14 mouse cellular contexts compared by ENCODE assay signal in the genomic region with DNA sequence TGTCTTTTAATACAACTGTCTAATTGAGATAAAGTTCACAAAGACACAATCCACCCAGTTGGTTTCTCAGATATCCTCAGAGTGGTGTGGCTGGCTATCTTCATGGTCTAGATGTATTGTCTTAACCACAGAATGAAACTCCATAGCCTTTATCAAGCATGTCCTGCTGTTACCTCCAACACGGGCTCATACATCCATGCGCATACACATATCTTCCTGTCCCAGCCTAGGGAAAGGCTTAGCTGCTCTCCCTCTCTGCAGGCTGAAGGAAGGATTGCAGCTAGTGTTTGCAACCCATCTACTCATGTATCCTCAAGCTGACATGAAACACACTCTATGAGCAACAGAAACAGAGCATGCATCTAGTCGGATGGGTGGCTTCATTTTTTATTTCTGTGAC.
DNase-seq lines count a peak whose midpoint lies in the region; ATAC-seq and TF ChIP-seq lines count a peak whose summit lies in the region.
"Had no signal": no experiment of that assay in that cellular context is flagged by ENCODE, and none has a peak within 500 bp of the region (broad histone marks: within the 10 kb centered on the region; RNA-seq: fewer than 3 reads in every experiment).

No protein-coding gene starts in this region.

- intact Hi-C loops in heart, adult 2 months (cut with DNase I): loop anchor here (10.0 kb wide), 1 partner anchor 222 kb away; no protein-coding TSS in a partner anchor
- intact Hi-C loops in heart, postnatal 36 days (cut with DNase I): no loop called here

- peak overlapping the region; percentile 59 for H3K27ac ChIP-seq in heart, adult 2 months
- H3K27ac ChIP-seq in kidney, adult 2 months (ENCODE audit: insufficient read depth, low read depth, low read length): no peak overlapping the region
- peak overlapping the region; percentile 51 for H3K27ac ChIP-seq in brown adipose tissue, adult 24 weeks (replicated peaks; ENCODE audit: low read depth, low read length)
- peak overlapping the region; percentile 70 for H3K27ac ChIP-seq in limb, embryonic 14.5 days (replicated peaks; ENCODE audit: low read depth, low read length)
- H3K27ac ChIP-seq: forebrain, embryonic 10.5 days; midbrain, embryonic 12.5 days had no signal

- TF ChIP-seq POLR2A in heart, adult 2 months (IDR thresholded peaks at IDR 0.05; ENCODE audit: insufficient read depth, low read depth, low read length): no peak
- no peak for TF ChIP-seq POLR2A in kidney, adult 2 months (IDR thresholded peaks at IDR 0.05; ENCODE audit: low read depth, low read length)
- TF ChIP-seq POLR2A in limb, embryonic 14.5 days (IDR thresholded peaks at IDR 0.05; ENCODE audit: borderline replicate concordance, extremely low read depth, insufficient read depth, insufficient read length): no peak

- H3K36me3 ChIP-seq in heart, adult 2 months (ENCODE audit: control insufficient read depth, insufficient read depth, low read length): no peaks in the 10 kb centered on the region
- no peaks in the 10 kb centered on the region for H3K36me3 ChIP-seq in kidney, adult 2 months (ENCODE audit: control insufficient read depth, insufficient read depth, low read length)
- H3K36me3 ChIP-seq in limb, embryonic 14.5 days (ENCODE audit: control insufficient read depth, insufficient read depth, low read length): no peaks in the 10 kb centered on the region
- H3K36me3 ChIP-seq: forebrain, embryonic 10.5 days; midbrain, embryonic 12.5 days had no signal

- H3K9ac ChIP-seq in heart, adult 2 months (ENCODE audit: low read depth, low read length): no peak overlapping the region
- no peak overlapping the region for H3K9ac ChIP-seq in limb, embryonic 14.5 days (ENCODE audit: low read depth, low read length, severe bottlenecking)
- H3K9ac ChIP-seq: midbrain, embryonic 12.5 days had no signal

- H3K4me3 ChIP-seq in heart, adult 2 months: no peak overlapping the region
- H3K4me3 ChIP-seq in kidney, adult 2 months (ENCODE audit: insufficient read depth, low read depth, low read length): no peak overlapping the region
- H3K4me3 ChIP-seq in brown adipose tissue, adult 24 weeks (ENCODE audit: insufficient read depth, low read depth, low read length): no peak overlapping the region
- no peak overlapping the region for H3K4me3 ChIP-seq in limb, embryonic 14.5 days (replicated peaks; ENCODE audit: low read length)
- H3K4me3 ChIP-seq: forebrain, embryonic 10.5 days; midbrain, embryonic 12.5 days had no signal

- no peak for DNase-seq in heart, adult 2 months
- no peak for DNase-seq in heart, postnatal 36 days
- no peak for DNase-seq in kidney, adult 2 months
- no peak for DNase-seq in kidney, adult 18-20 months
- peak; percentile 31 for DNase-seq in limb, embryonic 14.5 days (ENCODE audit: low spot score)
- no peak for DNase-seq in adrenal gland, postnatal 14 days
- DNase-seq in spleen, adult 12 weeks (ENCODE audit: low spot score): no peak
- DNase-seq: adrenal gland, adult 2 months; cerebellum, adult 9-11 months; kidney, adult 11 months; right cerebral cortex, postnatal 14 days had no signal

- no peaks in the 10 kb centered on the region for H3K27me3 ChIP-seq in heart, adult 2 months (ENCODE audit: control insufficient read depth, insufficient read depth, low read length)
- no peaks in the 10 kb centered on the region for H3K27me3 ChIP-seq in kidney, adult 2 months (replicated peaks; ENCODE audit: control insufficient read depth, insufficient read depth, low read length)
- no peaks in the 10 kb centered on the region for H3K27me3 ChIP-seq in limb, embryonic 14.5 days (ENCODE audit: control insufficient read depth, insufficient read depth, low read length)

- ATAC-seq in limb, embryonic 14.5 days (ENCODE audit: low FRiP score, low read depth): no peak

- no peaks in the 10 kb centered on the region for H3K79me2 ChIP-seq in heart, adult 2 months (replicated peaks; ENCODE audit: control insufficient read depth, insufficient read depth, low read length)

- no peak overlapping the region for H3K4me2 ChIP-seq in limb, embryonic 14.5 days (replicated peaks; ENCODE audit: low read depth, low read length, severe bottlenecking)
- H3K4me2 ChIP-seq: midbrain, embryonic 12.5 days had no signal

- peak; percentile 38 for TF ChIP-seq CTCF in heart, adult 2 months (IDR thresholded peaks at IDR 0.05)
- TF ChIP-seq CTCF in kidney, adult 2 months (conservative IDR thresholded peaks at IDR 0.05; ENCODE audit: insufficient read depth, insufficient read length, low read depth, low read length): 0 out of 2 replicates have a peak, but pooled peaks have one; percentile 11

- no peaks in the 10 kb centered on the region for H3K9me3 ChIP-seq in limb, embryonic 14.5 days (ENCODE audit: control insufficient read depth, low read length)
- H3K9me3 ChIP-seq: forebrain, embryonic 10.5 days; midbrain, embryonic 12.5 days had no signal

- TF ChIP-seq EP300 in heart, adult 2 months (IDR thresholded peaks at IDR 0.05; ENCODE audit: insufficient read depth, low read depth, low read length): no peak

- H3K4me1 ChIP-seq in heart, adult 2 months (ENCODE audit: control insufficient read depth, insufficient read depth, low read length): peaks cover 15% of the 10 kb centered on the region
- H3K4me1 ChIP-seq in kidney, adult 2 months (ENCODE audit: control insufficient read depth, insufficient read depth, low read length): peaks cover 9% of the 10 kb centered on the region; the same call in 1 of the 2 replicates
- peaks cover 17% of the 10 kb centered on the region for H3K4me1 ChIP-seq in brown adipose tissue, adult 24 weeks (ENCODE audit: control insufficient read depth, insufficient read depth, insufficient read length, low read length)
- H3K4me1 ChIP-seq in limb, embryonic 14.5 days (ENCODE audit: control insufficient read depth, insufficient read depth, low read length): peaks cover 46% of the 10 kb centered on the region
- H3K4me1 ChIP-seq: forebrain, embryonic 10.5 days; midbrain, embryonic 12.5 days had no signal

- 44% methylated on average over 3 of the region's 3 CpGs for WGBS in heart, adult 2 months
- 79% methylated on average over 3 of the region's 3 CpGs for WGBS in kidney, adult 2 months
- 71% methylated on average over 3 of the region's 3 CpGs for WGBS in limb, embryonic 14.5 days
